Mouse (Mus musculus) heart, embryonic 11.5 days (tissue): Measurements from ENCODE around the gene Fosl1. TPM values are rescaled to one million over a fixed set of nuclear protein-coding genes. Genes with fewer than 3 reads are reported as not detected.
A peak's percentile ranks its signal among the peaks of the same experiment; 100 is the strongest.

Experiments
- ATAC-seq: fragments of 200-750 bp; cut with Nextera tagmentation; replicated peaks from 2 replicates; pipeline ENCODE4 v1.8.0; 2017; ENCODE audit warnings: moderate library complexity; ENCODE audit not compliant: insufficient number of reproducible peaks, low FRiP score, low TSS enrichment
- H3K27ac ChIP-seq: fragments of 300-500 bp; sonication (generic); 2 replicates; pipeline ENCODE4 v1.5.1; 2014; ENCODE audit warnings: mild to moderate bottlenecking, low read depth, low read length
- H3K27me3 ChIP-seq: fragments of 300-500 bp; sonication (generic); 2 replicates; pipeline ENCODE4 v1.6.1; 2014; ENCODE audit warnings: mild to moderate bottlenecking, low read length, mixed read lengths; ENCODE audit not compliant: control insufficient read depth, insufficient read depth
- H3K36me3 ChIP-seq: fragments of 300-500 bp; sonication (generic); 2 replicates; pipeline ENCODE4 v1.6.1; 2014; ENCODE audit warnings: mild to moderate bottlenecking, low read length, moderate library complexity, mixed read lengths; ENCODE audit not compliant: control insufficient read depth, insufficient read depth
- H3K4me1 ChIP-seq: fragments of 300-500 bp; sonication (generic); 2 replicates; pipeline ENCODE4 v1.6.1; 2014; ENCODE audit warnings: low read length; ENCODE audit not compliant: control insufficient read depth, insufficient read depth
- H3K4me2 ChIP-seq: fragments of 300-500 bp; sonication (generic); 2 replicates; pipeline ENCODE4 v1.6.1; 2014; ENCODE audit warnings: mild to moderate bottlenecking, moderate library complexity
- H3K4me3 ChIP-seq: fragments of 300-500 bp; sonication (generic); 2 replicates; pipeline ENCODE4 v1.5.1; 2014; ENCODE audit warnings: low read depth, low read length
- H3K9ac ChIP-seq: fragments of 300-500 bp; sonication (generic); 2 replicates; pipeline ENCODE4 v1.6.1; 2014; ENCODE audit warnings: mild to moderate bottlenecking, low read depth, low read length, moderate library complexity
- H3K9me3 ChIP-seq: fragments of 300-500 bp; sonication (generic); replicated peaks from 2 replicates; pipeline ENCODE4 v1.6.1; 2016; ENCODE audit warnings: low read length; ENCODE audit not compliant: control insufficient read depth
- WGBS: fragments of 180-500 bp; shearing (Covaris S2); extraction: QIAGEN DNeasy Blood & Tissue Kit; methylation state at CpG from one replicate; pipeline ENCODE4 v1.1.7; 2014; ENCODE audit not compliant: insufficient replicate concordance; 5-methylcytosine and 5-hydroxymethylcytosine counted together
- polyA plus RNA-seq: library from polyadenylated mRNA; unstranded; fragments of >200 nt; fragmentation: Nextera tagmentation; extraction: Ambion mirVana; gene quantifications from 2 replicates; pipeline ENCODE4 v1.2.1, GENCODE M21; 2014

Fosl1 gene
- polyA plus RNA-seq, 1 experiment from 2014 or later = not detected

GRCm38 (mm10) chr19:5466916-5467500 is 19.7 kb downstream of the Fosl1 start:
- Histone ChIP-seq H3K9me3 (no peaks in the 10 kb centered on the region), H3K36me3 (peaks cover 18% of the 10 kb centered on the region), H3K9ac (no peak overlapping the region), H3K4me1 (peaks cover 18% of the 10 kb centered on the region), H3K4me3 (no peak overlapping the region), H3K27me3 (no peaks in the 10 kb centered on the region), H3K27ac (no peak overlapping the region), H3K4me2 (no peak overlapping the region)
- 89% methylated on average over 6 of the region's 6 CpGs for WGBS
- no peak for ATAC-seq

GRCm38 (mm10) chr19:5468374-5468773 is 21.0 kb downstream of the Fosl1 start, which contains the start of gene Ctsw:
Gene Ctsw, minus strand, starts transcription at chr19:5468507.
- Histone ChIP-seq H3K4me3 (no peak within 1 kb of the TSS), H3K36me3 (peaks cover 18% of the 10 kb centered on the region), H3K4me2 (no peak within 1 kb of the TSS), H3K27ac (no peak within 1 kb of the TSS), H3K9ac (no peak within 1 kb of the TSS), H3K9me3 (no peaks in the 10 kb centered on the region), H3K27me3 (no peaks in the 10 kb centered on the region), H3K4me1 (peaks cover 18% of the 10 kb centered on the region)
- WGBS = 53% methylated on average over 5 of the region's 5 CpGs
- no peak for ATAC-seq

DNA sequence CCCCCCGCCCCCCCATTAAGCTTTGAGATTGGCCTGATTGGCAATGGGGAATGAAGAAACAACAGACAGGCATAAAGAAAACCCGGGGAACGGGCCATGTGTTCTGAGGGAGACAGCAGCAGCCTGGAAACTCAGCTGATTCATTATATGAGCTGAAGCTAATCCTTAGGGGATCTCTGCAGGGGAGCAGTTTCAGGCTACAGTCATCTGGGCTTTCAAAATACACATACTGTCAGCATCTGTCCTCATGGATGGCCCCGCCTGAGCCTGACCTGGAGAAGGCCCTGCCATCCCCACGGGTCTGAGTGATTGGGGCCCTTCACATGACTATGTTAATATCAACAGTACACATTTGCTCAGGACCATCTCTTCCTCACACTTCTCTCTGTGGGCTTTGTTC is 24.5 kb downstream of the Fosl1 start:
- 47% methylated on average over 5 of the region's 5 CpGs for WGBS
- no peaks in the 10 kb centered on the region for H3K27me3 ChIP-seq

DNA sequence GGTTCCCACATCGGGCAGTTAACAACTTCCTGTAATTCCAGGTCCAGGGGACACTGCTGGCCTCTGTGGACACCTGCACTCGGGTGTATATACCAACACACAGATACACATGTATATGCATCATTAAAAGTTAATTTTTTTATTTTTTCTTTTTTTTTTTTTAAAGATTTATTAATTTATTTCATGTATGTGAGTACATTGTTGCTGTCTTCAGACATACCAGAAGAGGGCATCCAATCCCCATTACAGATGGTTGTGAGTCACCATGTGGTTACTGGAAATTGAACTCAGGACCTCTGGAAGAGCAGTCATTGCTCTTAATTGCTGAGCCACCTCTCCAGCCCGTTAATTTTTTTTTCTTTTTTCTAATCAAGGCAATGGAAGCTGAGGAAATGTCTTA is 25.5 kb downstream of the Fosl1 start:
- no peak overlapping the region for H3K4me2 ChIP-seq
- peaks cover 6% of the 10 kb centered on the region; the same call in 1 of the 2 replicates for H3K36me3 ChIP-seq
- no peak overlapping the region for H3K4me3 ChIP-seq
- WGBS = 72% methylated on average over 3 of the region's 3 CpGs
- H3K27ac ChIP-seq = no peak overlapping the region
- ATAC-seq = no peak
- no peaks in the 10 kb centered on the region for H3K9me3 ChIP-seq
- no peaks in the 10 kb centered on the region for H3K27me3 ChIP-seq
- H3K4me1 ChIP-seq = peaks cover 24% of the 10 kb centered on the region
- no peak overlapping the region for H3K9ac ChIP-seq

More for the DNA sequence above, 24.5 kb downstream of the Fosl1 start:
- no peak overlapping the region for H3K4me3 ChIP-seq
- H3K4me2 ChIP-seq = no peak overlapping the region
- H3K4me1 ChIP-seq = peaks cover 24% of the 10 kb centered on the region
- no peak overlapping the region for H3K27ac ChIP-seq
- H3K9me3 ChIP-seq = no peaks in the 10 kb centered on the region
- no peak for ATAC-seq
- H3K36me3 ChIP-seq = peaks cover 5% of the 10 kb centered on the region; the same call in 1 of the 2 replicates
- H3K9ac ChIP-seq = no peak overlapping the region

GRCm38 (mm10) chr19:5473720-5474119 is 26.4 kb downstream of the Fosl1 start, which contains the start of gene Efemp2:
Gene Efemp2, plus strand, starts transcription at chr19:5473954.
- peak within 1 kb of the TSS; percentile 68 for H3K4me3 ChIP-seq
- H3K36me3 ChIP-seq = peaks cover 7% of the 10 kb centered on the region
- peaks cover 19% of the 10 kb centered on the region for H3K4me1 ChIP-seq
- H3K27ac ChIP-seq = peak within 1 kb of the TSS; percentile 86
- peak within 1 kb of the TSS; percentile 82 for H3K9ac ChIP-seq
- WGBS = under 1% methylated on average over 22 of the region's 22 CpGs
- ATAC-seq = peak; percentile 37; the same call in 1 of the 2 replicates
- H3K4me2 ChIP-seq = peak within 1 kb of the TSS; percentile 74
- H3K27me3 ChIP-seq = no peaks in the 10 kb centered on the region
- no peaks in the 10 kb centered on the region for H3K9me3 ChIP-seq

DNA sequence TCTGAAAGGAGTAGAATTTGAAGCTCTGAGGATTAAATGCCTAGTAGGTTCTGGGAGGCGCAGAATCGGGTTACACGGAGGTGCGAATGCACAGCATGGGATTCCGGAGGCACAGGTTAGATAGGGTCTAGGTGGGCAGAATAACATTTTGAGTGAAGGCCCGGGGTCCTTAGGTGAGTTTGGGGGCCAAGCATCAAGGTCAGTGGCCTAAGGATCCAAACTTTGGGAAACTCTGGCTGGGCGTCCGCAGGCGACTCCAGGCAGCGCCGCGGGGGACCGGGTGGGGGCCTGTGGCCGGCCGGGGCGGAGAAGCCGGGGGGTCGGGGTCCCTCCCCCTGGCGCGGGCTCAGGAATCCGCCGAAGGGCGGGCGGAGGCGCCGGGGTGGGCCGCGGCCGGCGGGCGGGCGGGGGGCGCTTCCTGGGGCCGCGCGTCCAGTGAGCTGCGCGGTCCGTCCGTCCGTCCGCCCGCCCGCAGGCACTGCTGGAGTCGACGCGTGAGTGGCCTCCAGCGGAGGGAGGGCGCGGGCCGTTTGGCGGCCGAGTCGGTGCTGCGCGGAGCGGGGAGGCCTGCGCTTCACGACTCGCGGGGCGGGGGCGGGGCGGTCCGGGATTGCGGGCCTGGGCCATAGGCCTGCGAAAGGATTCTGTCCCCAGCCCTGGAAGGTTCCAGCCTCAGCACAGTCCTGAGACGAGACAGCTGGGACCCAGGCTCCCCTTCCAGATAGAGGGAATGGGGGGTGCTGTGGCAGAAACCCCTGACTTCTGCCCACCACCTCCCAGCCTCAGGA is 27.1 kb downstream of the Fosl1 start:
- peaks cover 16% of the 10 kb centered on the region for H3K4me1 ChIP-seq
- H3K27me3 ChIP-seq = no peaks in the 10 kb centered on the region
- H3K27ac ChIP-seq = peak overlapping the region; percentile 86
- H3K9me3 ChIP-seq = no peaks in the 10 kb centered on the region
- peak overlapping the region; percentile 82 for H3K9ac ChIP-seq
- H3K36me3 ChIP-seq = peaks cover 11% of the 10 kb centered on the region
- peak overlapping the region; percentile 68 for H3K4me3 ChIP-seq
- ATAC-seq = peak; percentile 54
- WGBS = under 1% methylated on average over 44 of the region's 68 CpGs
- H3K4me2 ChIP-seq = peak overlapping the region; percentile 74

GRCm38 (mm10) chr19:5475069-5475714 is 27.8 kb downstream of the Fosl1 start:
- peak overlapping the region; percentile 82 for H3K9ac ChIP-seq
- peak overlapping the region; percentile 68 for H3K4me3 ChIP-seq
- H3K27ac ChIP-seq = peak overlapping the region; percentile 86
- peaks cover 12% of the 10 kb centered on the region for H3K4me1 ChIP-seq
- H3K4me2 ChIP-seq = peak overlapping the region; percentile 74
- no peaks in the 10 kb centered on the region for H3K27me3 ChIP-seq
- WGBS = 18% methylated on average over 13 of the region's 13 CpGs
- ATAC-seq = no peak
- H3K36me3 ChIP-seq = peaks cover 12% of the 10 kb centered on the region
- no peaks in the 10 kb centered on the region for H3K9me3 ChIP-seq

GRCm38 (mm10) chr19:5477004-5477667 is 29.8 kb downstream of the Fosl1 start:
- 83% methylated on average over 10 of the region's 10 CpGs for WGBS
- Histone ChIP-seq H3K9me3 (no peaks in the 10 kb centered on the region), H3K4me3 (no peak overlapping the region), H3K4me1 (peaks cover 12% of the 10 kb centered on the region), H3K36me3 (peaks cover 23% of the 10 kb centered on the region), H3K9ac (no peak overlapping the region), H3K4me2 (peak overlapping the region; percentile 3; the same call in 1 of the 2 replicates), H3K27me3 (no peaks in the 10 kb centered on the region), H3K27ac (no peak overlapping the region)
- no peak for ATAC-seq
